Mouse (Mus musculus) kidney, embryonic 15.5 days (tissue): ENCODE measurements around the gene St14. TPM values are rescaled to one million over a fixed set of nuclear protein-coding genes. Genes with fewer than 3 reads are reported as not detected.

Experiments used
- ATAC-seq: fragments of 200-750 bp; cut with Nextera tagmentation; replicated peaks from 2 replicates; pipeline ENCODE4 v1.8.0; 2017; ENCODE audit warnings: moderate TSS enrichment; ENCODE audit not compliant: low FRiP score
- H3K27ac ChIP-seq: fragments of 300-500 bp; sonication (generic); 2 replicates; pipeline ENCODE4 v1.5.1; 2015; ENCODE audit warnings: mild to moderate bottlenecking, inconsistent platforms
- H3K27me3 ChIP-seq: fragments of 300-500 bp; sonication (generic); 2 replicates; pipeline ENCODE4 v1.6.1; 2015; ENCODE audit warnings: inconsistent platforms
- H3K36me3 ChIP-seq: fragments of 300-500 bp; sonication (generic); 2 replicates; pipeline ENCODE4 v1.6.1; 2015; ENCODE audit warnings: inconsistent platforms
- H3K4me1 ChIP-seq: fragments of 300-500 bp; sonication (generic); 2 replicates; pipeline ENCODE4 v1.6.1; 2015; ENCODE audit warnings: inconsistent platforms
- H3K4me2 ChIP-seq: fragments of 300-500 bp; sonication (generic); 2 replicates; pipeline ENCODE4 v1.6.1; 2015; ENCODE audit warnings: moderate library complexity, mild to moderate bottlenecking, inconsistent platforms
- H3K4me3 ChIP-seq: fragments of 300-500 bp; sonication (generic); replicated peaks from 2 replicates; pipeline ENCODE4 v1.5.1; 2015; ENCODE audit warnings: mild to moderate bottlenecking, inconsistent platforms
- H3K9ac ChIP-seq: fragments of 300-500 bp; sonication (generic); 2 replicates; pipeline ENCODE4 v1.6.1; 2015; ENCODE audit warnings: mild to moderate bottlenecking, inconsistent platforms
- H3K9me3 ChIP-seq: fragments of 300-500 bp; sonication (generic); replicated peaks from 2 replicates; pipeline ENCODE4 v1.6.1; 2016; ENCODE audit warnings: inconsistent platforms
- WGBS: fragments of 180-500 bp; shearing (Covaris S2); methylation state at CpG from one replicate; pipeline ENCODE4 v1.1.7; 2015; ENCODE audit warnings: mixed read lengths; 5-methylcytosine and 5-hydroxymethylcytosine counted together
- polyA plus RNA-seq: library from polyadenylated mRNA; unstranded; fragments of >200 nt; fragmentation: Nextera tagmentation; extraction: Ambion mirVana; gene quantifications from 2 replicates; pipeline ENCODE4 v1.2.1, GENCODE M21; 2015

Gene St14
- polyA plus RNA-seq, 1 experiment from 2014 or later, result 32.5 TPM

DNA sequence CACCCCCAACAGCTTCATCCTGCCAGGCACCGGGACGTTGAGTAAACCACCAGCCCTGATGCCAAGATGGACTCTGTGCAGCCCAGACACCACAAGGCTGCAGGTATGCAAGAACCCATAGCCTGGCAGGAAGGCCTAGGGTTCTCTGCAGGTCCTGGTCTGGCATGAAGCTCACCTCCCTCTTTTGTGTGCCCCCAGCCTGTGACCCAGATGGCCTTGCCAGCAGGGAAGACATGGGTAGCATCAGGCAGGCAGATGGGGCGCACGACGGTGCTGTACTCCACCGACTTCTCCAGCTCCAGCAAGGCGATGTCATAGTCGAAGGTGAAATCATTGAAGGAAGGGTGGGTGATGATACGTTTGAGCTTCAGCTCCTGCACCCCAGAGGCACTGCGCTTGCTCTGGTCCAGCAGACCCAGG, 40.5 kb downstream of the St14 start:
- ATAC-seq, result no peak
- WGBS, result 97% methylated on average over 10 of the region's 10 CpGs

GRCm38 (mm10) chr9:31090081-31091023, 41.3 kb downstream of the St14 start:
- Histone ChIP-seq H3K36me3 (no peaks in the 10 kb centered on the region), H3K27ac (no peak overlapping the region), H3K4me3 (no peak overlapping the region), H3K9ac (no peak overlapping the region), H3K4me2 (no peak overlapping the region), H3K4me1 (no peaks in the 10 kb centered on the region), H3K9me3 (no peaks in the 10 kb centered on the region), H3K27me3 (no peaks in the 10 kb centered on the region)
- no peak for ATAC-seq
- WGBS, result 77% methylated on average over 29 of the region's 29 CpGs

More for the DNA sequence above, 40.5 kb downstream of the St14 start:
- H3K27ac ChIP-seq, result no peak overlapping the region
- H3K4me2 ChIP-seq, result no peak overlapping the region
- no peak overlapping the region for H3K4me3 ChIP-seq
- no peak overlapping the region for H3K9ac ChIP-seq
- no peaks in the 10 kb centered on the region for H3K4me1 ChIP-seq
- H3K9me3 ChIP-seq, result no peaks in the 10 kb centered on the region
- H3K27me3 ChIP-seq, result no peaks in the 10 kb centered on the region
- no peaks in the 10 kb centered on the region for H3K36me3 ChIP-seq

DNA sequence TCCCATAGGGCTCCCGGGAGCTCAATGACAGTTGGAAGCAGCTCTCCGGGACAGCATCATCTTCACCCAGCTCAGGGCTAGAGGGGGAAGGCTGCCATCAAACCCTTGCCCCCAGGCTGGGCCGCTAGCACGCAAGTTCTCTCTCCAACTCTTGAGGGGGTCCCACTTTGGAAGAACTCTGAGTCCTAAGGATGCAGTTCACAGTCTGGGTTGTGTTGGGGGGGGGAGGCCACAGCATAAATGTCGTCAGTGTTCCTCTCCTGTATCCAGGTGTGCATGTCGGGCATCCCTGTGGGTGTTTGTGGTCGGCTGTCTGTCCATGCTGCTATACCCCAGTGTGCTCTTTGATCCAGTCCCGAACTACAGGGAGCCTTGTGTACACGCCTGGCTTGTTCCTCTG, 42.1 kb downstream of the St14 start:
- H3K9ac ChIP-seq, result no peak overlapping the region
- H3K27ac ChIP-seq, result no peak overlapping the region
- WGBS, result 81% methylated on average over 9 of the region's 9 CpGs
- no peaks in the 10 kb centered on the region for H3K27me3 ChIP-seq
- no peak overlapping the region for H3K4me3 ChIP-seq
- ATAC-seq, result no peak
- no peaks in the 10 kb centered on the region for H3K36me3 ChIP-seq
- no peak overlapping the region for H3K4me2 ChIP-seq
- H3K9me3 ChIP-seq, result no peaks in the 10 kb centered on the region
- no peaks in the 10 kb centered on the region for H3K4me1 ChIP-seq

GRCm38 (mm10) chr9:31088883-31089282, 42.8 kb downstream of the St14 start:
- ATAC-seq, result no peak
- no peaks in the 10 kb centered on the region for H3K36me3 ChIP-seq

GRCm38 (mm10) chr9:31088116-31088515, 43.5 kb downstream of the St14 start:
- H3K27ac ChIP-seq, result no peak overlapping the region
- H3K27me3 ChIP-seq, result peaks cover 3% of the 10 kb centered on the region; the same call in 1 of the 2 replicates
- H3K4me1 ChIP-seq, result no peaks in the 10 kb centered on the region
- no peaks in the 10 kb centered on the region for H3K36me3 ChIP-seq
- H3K9ac ChIP-seq, result no peak overlapping the region
- WGBS, result 72% methylated on average over 3 of the region's 3 CpGs
- no peak overlapping the region for H3K4me2 ChIP-seq
- ATAC-seq, result no peak
- no peak overlapping the region for H3K4me3 ChIP-seq
- no peaks in the 10 kb centered on the region for H3K9me3 ChIP-seq

More at GRCm38 (mm10) chr9:31088883-31089282, 42.8 kb downstream of the St14 start:
- H3K9ac ChIP-seq, result no peak overlapping the region
- no peak overlapping the region for H3K27ac ChIP-seq
- H3K4me1 ChIP-seq, result no peaks in the 10 kb centered on the region
- H3K4me3 ChIP-seq, result no peak overlapping the region
- H3K27me3 ChIP-seq, result no peaks in the 10 kb centered on the region
- WGBS, result 79% methylated on average over 4 of the region's 4 CpGs
- no peak overlapping the region for H3K4me2 ChIP-seq
- H3K9me3 ChIP-seq, result no peaks in the 10 kb centered on the region

- no peak overlapping the region for H3K4me2 ChIP-seq
These were observed 44.2 kb downstream of the St14 start for GRCm38 (mm10) chr9:31087466-31087865.

GRCm38 (mm10) chr9:31086754-31087145, 44.9 kb downstream of the St14 start:
- Histone ChIP-seq H3K4me3 (no peak overlapping the region), H3K4me1 (peaks cover 4% of the 10 kb centered on the region), H3K9me3 (no peaks in the 10 kb centered on the region), H3K27me3 (peaks cover 9% of the 10 kb centered on the region), H3K27ac (no peak overlapping the region), H3K4me2 (no peak overlapping the region), H3K36me3 (no peaks in the 10 kb centered on the region), H3K9ac (no peak overlapping the region)
- 86% methylated on average over 7 of the region's 7 CpGs for WGBS
- no peak for ATAC-seq

More at GRCm38 (mm10) chr9:31087466-31087865, 44.2 kb downstream of the St14 start:
- H3K4me1 ChIP-seq, result no peaks in the 10 kb centered on the region
- H3K4me3 ChIP-seq, result no peak overlapping the region
- ATAC-seq, result no peak
- no peaks in the 10 kb centered on the region for H3K9me3 ChIP-seq
- H3K9ac ChIP-seq, result no peak overlapping the region
- no peak overlapping the region for H3K27ac ChIP-seq
- peaks cover 9% of the 10 kb centered on the region for H3K27me3 ChIP-seq
- no peaks in the 10 kb centered on the region for H3K36me3 ChIP-seq
- WGBS, result 85% methylated on average over 4 of the region's 4 CpGs

DNA sequence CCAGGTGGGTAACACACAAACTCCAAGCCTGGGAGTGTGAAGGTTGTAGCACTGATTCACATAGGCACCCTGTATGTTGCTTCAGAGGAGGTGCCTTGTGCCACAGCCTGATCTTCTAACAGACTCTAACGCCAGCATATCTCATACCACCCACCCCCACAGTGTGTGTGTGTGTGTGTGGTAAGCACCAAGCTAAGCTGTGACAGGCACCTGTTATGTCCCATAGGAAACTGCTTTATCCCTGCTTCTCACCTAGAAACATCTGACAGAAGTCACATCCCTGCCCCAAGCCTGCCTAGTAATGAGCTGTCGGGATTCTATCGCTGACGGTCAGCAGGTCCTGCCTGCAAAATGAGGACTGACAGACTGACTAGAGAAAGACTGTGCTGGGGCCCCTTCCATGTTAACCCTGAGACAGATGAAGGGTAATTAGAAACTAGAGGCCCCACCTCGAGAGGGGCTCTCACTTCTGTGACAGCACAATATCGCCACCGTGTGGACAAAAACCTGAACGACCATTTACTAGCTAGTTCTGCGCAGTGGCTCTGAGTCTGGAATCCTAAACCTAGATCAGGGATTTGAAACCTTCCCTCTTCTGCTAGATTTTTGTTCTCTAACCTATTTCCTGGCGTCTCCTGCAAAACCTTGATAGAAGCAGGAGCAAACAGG, 45.4 kb downstream of the St14 start:
- no peak overlapping the region for H3K27ac ChIP-seq
- no peaks in the 10 kb centered on the region for H3K9me3 ChIP-seq
- no peaks in the 10 kb centered on the region for H3K36me3 ChIP-seq
- 0 out of 2 replicates have a peak, but pooled peaks have one; percentile 16 for ATAC-seq
- H3K4me1 ChIP-seq, result peaks cover 4% of the 10 kb centered on the region
- H3K4me2 ChIP-seq, result no peak overlapping the region
- H3K4me3 ChIP-seq, result no peak overlapping the region
- 17% methylated on average over 10 of the region's 10 CpGs for WGBS
- H3K27me3 ChIP-seq, result peaks cover 9% of the 10 kb centered on the region
- H3K9ac ChIP-seq, result no peak overlapping the region

- Histone ChIP-seq H3K27ac (no peak overlapping the region), H3K36me3 (no peaks in the 10 kb centered on the region), H3K9me3 (no peaks in the 10 kb centered on the region), H3K9ac (no peak overlapping the region), H3K4me3 (no peak overlapping the region), H3K4me2 (no peak overlapping the region), H3K4me1 (peaks cover 4% of the 10 kb centered on the region), H3K27me3 (peaks cover 9% of the 10 kb centered on the region)
- no peak for ATAC-seq
- WGBS, result 74% methylated on average over 5 of the region's 5 CpGs
These were observed 46.1 kb downstream of the St14 start for GRCm38 (mm10) chr9:31085556-31085955.

DNA sequence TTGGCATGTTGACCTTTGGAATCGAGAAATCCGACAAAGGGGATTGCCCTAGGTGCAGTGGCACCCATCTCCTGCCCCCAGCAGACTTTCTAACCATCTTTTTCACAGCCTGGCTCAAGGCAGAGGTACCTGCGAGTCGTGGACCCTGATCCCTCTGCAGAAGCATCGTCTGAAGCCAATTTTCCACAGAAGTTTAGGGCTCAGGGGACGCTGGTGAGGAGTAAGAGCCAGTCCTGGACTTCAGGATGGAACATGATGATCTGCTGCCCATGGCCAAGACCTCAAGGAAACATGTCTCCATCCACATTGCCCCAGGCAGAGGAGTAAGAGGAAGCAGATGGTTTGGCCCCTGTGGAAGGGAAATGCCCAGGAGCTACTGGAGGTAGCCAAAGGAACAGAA, 48.9 kb downstream of the St14 start:
- WGBS, result 80% methylated on average over 6 of the region's 6 CpGs
- no peak overlapping the region for H3K4me2 ChIP-seq
- H3K36me3 ChIP-seq, result no peaks in the 10 kb centered on the region
- peaks cover 4% of the 10 kb centered on the region for H3K4me1 ChIP-seq
- no peak overlapping the region for H3K4me3 ChIP-seq
- H3K27ac ChIP-seq, result no peak overlapping the region
- peaks cover 9% of the 10 kb centered on the region for H3K27me3 ChIP-seq
- H3K9me3 ChIP-seq, result no peaks in the 10 kb centered on the region
- ATAC-seq, result no peak
- H3K9ac ChIP-seq, result no peak overlapping the region

DNA sequence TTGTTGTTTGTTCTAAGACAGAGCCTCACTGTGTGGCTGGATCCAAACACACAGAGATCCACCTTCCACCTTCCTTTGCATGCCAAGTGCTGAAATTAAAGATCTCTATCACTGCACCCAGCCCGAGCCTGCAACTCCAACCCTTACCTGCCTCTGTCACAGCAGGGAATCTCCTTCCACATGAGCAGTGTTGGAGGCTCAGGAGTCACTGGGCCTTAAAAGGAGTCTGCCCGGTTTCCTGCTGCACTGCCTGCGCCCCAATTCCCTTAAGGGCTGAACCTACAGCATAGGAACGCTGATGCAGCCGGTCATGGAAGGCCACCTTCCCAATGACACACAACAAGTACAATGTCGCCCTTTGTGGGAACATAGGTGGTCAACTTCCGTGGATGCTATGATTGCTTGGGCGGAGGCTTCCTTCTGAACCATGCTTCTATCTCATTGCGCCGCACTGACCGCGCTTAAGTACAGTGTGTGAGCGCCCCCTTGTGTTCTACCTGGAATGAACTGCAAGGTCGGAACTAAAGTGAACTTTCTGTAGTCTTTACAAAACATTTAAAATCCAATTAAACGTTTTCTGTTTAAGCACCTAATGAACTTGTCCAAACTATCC, 49.5 kb downstream of the St14 start:
- 0 out of 2 replicates have a peak, but pooled peaks have one; percentile 48 for ATAC-seq
- H3K4me3 ChIP-seq, result no peak overlapping the region
- H3K36me3 ChIP-seq, result no peaks in the 10 kb centered on the region
- H3K9me3 ChIP-seq, result no peaks in the 10 kb centered on the region
- H3K4me1 ChIP-seq, result peaks cover 4% of the 10 kb centered on the region
- peaks cover 9% of the 10 kb centered on the region for H3K27me3 ChIP-seq
- H3K27ac ChIP-seq, result no peak overlapping the region
- peak overlapping the region; percentile 51 for H3K4me2 ChIP-seq
- WGBS, result 4% methylated on average over 15 of the region's 15 CpGs
- H3K9ac ChIP-seq, result no peak overlapping the region

GRCm38 (mm10) chr9:31080726-31081125, 50.9 kb downstream of the St14 start:
- WGBS, result 56% methylated on average over 6 of the region's 6 CpGs
- Histone ChIP-seq H3K36me3 (no peaks in the 10 kb centered on the region), H3K9ac (no peak overlapping the region), H3K27me3 (peaks cover 9% of the 10 kb centered on the region), H3K9me3 (no peaks in the 10 kb centered on the region), H3K4me1 (peaks cover 4% of the 10 kb centered on the region), H3K4me3 (no peak overlapping the region), H3K27ac (no peak overlapping the region), H3K4me2 (no peak overlapping the region)
- no peak for ATAC-seq
